Mouse (Mus musculus): ENCODE measurements at regions not wholly inside any gene's neighbourhood (a gene's known extent, or its start where the extent isn't known, plus 50 kb on each side); places are given as distances from the start of the nearest gene placed in this dataset.

GRCm38 (mm10) chr5:141054991-141055390 is 54.6 kb upstream of the Card11 start:
- WGBS, result 85% methylated on average over 8 of the region's 8 CpGs
- no peak for DNase-seq
- Histone ChIP-seq H3K4me1 (ENCODE audit: control insufficient read depth, insufficient read depth, low read length) (no peaks in the 10 kb centered on the region), H3K4me3 (ENCODE audit: insufficient read depth, low read depth, low read length) (no peak overlapping the region), H3K36me3 (ENCODE audit: control insufficient read depth, insufficient read depth, low read length) (no peaks in the 10 kb centered on the region), H3K27ac (ENCODE audit: insufficient read depth, low read depth, low read length) (no peak overlapping the region), H3K27me3 (replicated peaks; ENCODE audit: control insufficient read depth, insufficient read depth, low read length) (no peaks in the 10 kb centered on the region)
- TF ChIP-seq POLR2A (IDR thresholded peaks at IDR 0.05; ENCODE audit: low read depth, low read length), result no peak
- TF ChIP-seq CTCF (conservative IDR thresholded peaks at IDR 0.05; ENCODE audit: insufficient read depth, insufficient read length, low read depth, low read length), result no peak

- no peak overlapping the region for H3K4me3 ChIP-seq (ENCODE audit: insufficient read depth, low read depth, low read length)
- no peaks in the 10 kb centered on the region for H3K4me1 ChIP-seq (ENCODE audit: control insufficient read depth, insufficient read depth, low read length)
- H3K27me3 ChIP-seq (replicated peaks; ENCODE audit: control insufficient read depth, insufficient read depth, low read length), result no peaks in the 10 kb centered on the region
- TF ChIP-seq CTCF (conservative IDR thresholded peaks at IDR 0.05; ENCODE audit: insufficient read depth, insufficient read length, low read depth, low read length), result no peak
- no peak for TF ChIP-seq POLR2A (IDR thresholded peaks at IDR 0.05; ENCODE audit: low read depth, low read length)
- 67% methylated on average over 10 of the region's 10 CpGs for WGBS
- DNase-seq, result no peak
- no peak overlapping the region for H3K27ac ChIP-seq (ENCODE audit: insufficient read depth, low read depth, low read length)
- H3K36me3 ChIP-seq (ENCODE audit: control insufficient read depth, insufficient read depth, low read length), result no peaks in the 10 kb centered on the region
These were observed 55.4 kb upstream of the Card11 start for GRCm38 (mm10) chr5:141055596-141056343.

GRCm38 (mm10) chr5:141058141-141058540 is 57.8 kb upstream of the Card11 start:
- H3K36me3 ChIP-seq (ENCODE audit: control insufficient read depth, insufficient read depth, low read length), result no peaks in the 10 kb centered on the region
- no peaks in the 10 kb centered on the region for H3K27me3 ChIP-seq (replicated peaks; ENCODE audit: control insufficient read depth, insufficient read depth, low read length)
- no peak overlapping the region for H3K27ac ChIP-seq (ENCODE audit: insufficient read depth, low read depth, low read length)
- TF ChIP-seq CTCF (conservative IDR thresholded peaks at IDR 0.05; ENCODE audit: insufficient read depth, insufficient read length, low read depth, low read length) (no peak), POLR2A (IDR thresholded peaks at IDR 0.05; ENCODE audit: low read depth, low read length) (no peak)
- H3K4me1 ChIP-seq (ENCODE audit: control insufficient read depth, insufficient read depth, low read length), result no peaks in the 10 kb centered on the region
- 58% methylated on average over 7 of the region's 7 CpGs for WGBS
- DNase-seq, result no peak
- no peak overlapping the region for H3K4me3 ChIP-seq (ENCODE audit: insufficient read depth, low read depth, low read length)

- H3K27ac ChIP-seq (ENCODE audit: insufficient read depth, low read depth, low read length), result no peak overlapping the region
- no peak for DNase-seq
- no peak overlapping the region for H3K4me3 ChIP-seq (ENCODE audit: insufficient read depth, low read depth, low read length)
- H3K36me3 ChIP-seq (ENCODE audit: control insufficient read depth, insufficient read depth, low read length), result no peaks in the 10 kb centered on the region
- 78% methylated on average over 1 of the region's 1 CpGs for WGBS
- H3K4me1 ChIP-seq (ENCODE audit: control insufficient read depth, insufficient read depth, low read length), result no peaks in the 10 kb centered on the region
- no peak for TF ChIP-seq CTCF (conservative IDR thresholded peaks at IDR 0.05; ENCODE audit: insufficient read depth, insufficient read length, low read depth, low read length)
- TF ChIP-seq POLR2A (IDR thresholded peaks at IDR 0.05; ENCODE audit: low read depth, low read length), result no peak
- H3K27me3 ChIP-seq (replicated peaks; ENCODE audit: control insufficient read depth, insufficient read depth, low read length), result no peaks in the 10 kb centered on the region
These were observed 58.5 kb upstream of the Card11 start for GRCm38 (mm10) chr5:141058863-141059262.

- H3K27me3 ChIP-seq (replicated peaks; ENCODE audit: control insufficient read depth, insufficient read depth, low read length), result no peaks in the 10 kb centered on the region
- H3K36me3 ChIP-seq (ENCODE audit: control insufficient read depth, insufficient read depth, low read length), result no peaks in the 10 kb centered on the region
- DNase-seq, result no peak
- no peak overlapping the region for H3K27ac ChIP-seq (ENCODE audit: insufficient read depth, low read depth, low read length)
- WGBS, result 50% methylated on average over 4 of the region's 4 CpGs
- TF ChIP-seq POLR2A (IDR thresholded peaks at IDR 0.05; ENCODE audit: low read depth, low read length), result no peak
- TF ChIP-seq CTCF (conservative IDR thresholded peaks at IDR 0.05; ENCODE audit: insufficient read depth, insufficient read length, low read depth, low read length), result no peak
- H3K4me1 ChIP-seq (ENCODE audit: control insufficient read depth, insufficient read depth, low read length), result no peaks in the 10 kb centered on the region
- no peak overlapping the region for H3K4me3 ChIP-seq (ENCODE audit: insufficient read depth, low read depth, low read length)
These were observed 61.8 kb upstream of the Card11 start for GRCm38 (mm10) chr5:141062144-141062543.

- WGBS, result 86% methylated on average over 7 of the region's 7 CpGs
- no peak for DNase-seq
- Histone ChIP-seq H3K36me3 (ENCODE audit: control insufficient read depth, insufficient read depth, low read length) (no peaks in the 10 kb centered on the region), H3K27me3 (replicated peaks; ENCODE audit: control insufficient read depth, insufficient read depth, low read length) (no peaks in the 10 kb centered on the region), H3K4me3 (ENCODE audit: insufficient read depth, low read depth, low read length) (no peak overlapping the region), H3K4me1 (ENCODE audit: control insufficient read depth, insufficient read depth, low read length) (no peaks in the 10 kb centered on the region), H3K27ac (ENCODE audit: insufficient read depth, low read depth, low read length) (no peak overlapping the region)
- TF ChIP-seq POLR2A (IDR thresholded peaks at IDR 0.05; ENCODE audit: low read depth, low read length) (no peak), CTCF (conservative IDR thresholded peaks at IDR 0.05; ENCODE audit: insufficient read depth, insufficient read length, low read depth, low read length) (0 out of 2 replicates have a peak, but pooled peaks have one; percentile 13)
These were observed 67.2 kb upstream of the Card11 start for GRCm38 (mm10) chr5:141067561-141067960.

- Histone ChIP-seq H3K27ac (ENCODE audit: insufficient read depth, low read depth, low read length) (no peak overlapping the region), H3K4me1 (ENCODE audit: control insufficient read depth, insufficient read depth, low read length) (no peaks in the 10 kb centered on the region), H3K36me3 (ENCODE audit: control insufficient read depth, insufficient read depth, low read length) (no peaks in the 10 kb centered on the region), H3K4me3 (ENCODE audit: insufficient read depth, low read depth, low read length) (no peak overlapping the region), H3K27me3 (replicated peaks; ENCODE audit: control insufficient read depth, insufficient read depth, low read length) (no peaks in the 10 kb centered on the region)
- no peak for TF ChIP-seq POLR2A (IDR thresholded peaks at IDR 0.05; ENCODE audit: low read depth, low read length)
- TF ChIP-seq CTCF (conservative IDR thresholded peaks at IDR 0.05; ENCODE audit: insufficient read depth, insufficient read length, low read depth, low read length), result no peak
- DNase-seq, result no peak
- WGBS, result 92% methylated on average over 3 of the region's 3 CpGs
These were observed 74.1 kb upstream of the Card11 start for GRCm38 (mm10) chr5:141074457-141074856.

Measured in kidney, adult 2 months (tissue).